Mouse (Mus musculus): ENCODE results near the gene Ppm1m. TPM values are rescaled to one million over a fixed set of nuclear protein-coding genes. Genes with fewer than 3 reads are reported as not detected.
A peak's percentile ranks its signal among the peaks of the same experiment; 100 is the strongest.

The Ppm1m gene
- polyA plus RNA-seq, 1 experiment from 2014 or later, result 21.7 TPM

- Histone ChIP-seq H3K27me3 (ENCODE audit: control insufficient read depth, insufficient read depth, low read length) (no peaks in the 10 kb centered on the region), H3K36me3 (ENCODE audit: control insufficient read depth, insufficient read depth, low read length) (no peaks in the 10 kb centered on the region), H3K4me3 (ENCODE audit: low read depth, low read length) (peak within 1 kb of the TSS; percentile 65), H3K9me3 (ENCODE audit: control insufficient read depth, low read length) (no peaks in the 10 kb centered on the region), H3K27ac (ENCODE audit: low read depth, low read length) (peak within 1 kb of the TSS; percentile 39; the same call in 1 of the 2 replicates), H3K4me1 (replicated peaks; ENCODE audit: control insufficient read depth, insufficient read depth, low read length) (peaks cover 4% of the 10 kb centered on the region), H3K9ac (ENCODE audit: low read depth, low read length) (peak within 1 kb of the TSS; percentile 80), H3K4me2 (replicated peaks; ENCODE audit: low read depth, low read length) (peak within 1 kb of the TSS; percentile 73)
- ATAC-seq (ENCODE audit: low FRiP score) (peak; percentile 84), DNase-seq (ENCODE audit: low spot score) (peak; percentile 93)
- WGBS, result 2% methylated on average over 52 of the region's 61 CpGs
Measured at GRCm38 (mm10) chr9:106202819-106203636, 3.5 kb upstream of the Ppm1m start, which contains the start of gene Twf2. TSS of gene Twf2 (plus strand) at chr9:106203108.

DNA sequence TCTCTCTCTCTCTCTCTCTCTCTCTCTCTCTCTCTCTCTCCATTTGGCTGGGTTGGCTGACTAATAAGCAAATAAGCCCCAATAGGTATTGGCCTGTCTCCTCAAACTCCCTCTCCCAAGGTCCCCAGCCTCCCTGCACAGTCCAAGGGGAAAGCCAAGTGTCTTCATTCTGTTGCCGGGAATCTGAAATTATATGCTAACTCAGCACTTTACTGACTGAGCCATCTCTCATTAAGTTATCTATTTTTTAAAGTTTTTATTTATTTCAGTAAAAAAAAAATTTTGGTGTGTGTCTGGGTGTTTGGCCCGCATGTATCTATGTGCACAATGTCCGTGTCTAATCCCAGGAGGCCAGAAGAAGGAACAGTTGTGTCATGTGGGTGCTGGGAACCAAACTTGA, 2.3 kb upstream of the Ppm1m start:
- DNase-seq (ENCODE audit: low spot score), result no peak
- ATAC-seq (ENCODE audit: low FRiP score), result no peak
- Histone ChIP-seq H3K27ac (ENCODE audit: low read depth, low read length) (no peak overlapping the region), H3K9me3 (ENCODE audit: control insufficient read depth, low read length) (no peaks in the 10 kb centered on the region), H3K9ac (ENCODE audit: low read depth, low read length) (no peak overlapping the region), H3K36me3 (ENCODE audit: control insufficient read depth, insufficient read depth, low read length) (no peaks in the 10 kb centered on the region), H3K4me1 (replicated peaks; ENCODE audit: control insufficient read depth, insufficient read depth, low read length) (peaks cover 4% of the 10 kb centered on the region), H3K4me2 (replicated peaks; ENCODE audit: low read depth, low read length) (peak overlapping the region; percentile 73), H3K27me3 (ENCODE audit: control insufficient read depth, insufficient read depth, low read length) (no peaks in the 10 kb centered on the region), H3K4me3 (ENCODE audit: low read depth, low read length) (no peak overlapping the region)
- WGBS, result 87% methylated on average over 3 of the region's 3 CpGs

- Histone ChIP-seq H3K9me3 (ENCODE audit: control insufficient read depth, low read length) (no peaks in the 10 kb centered on the region), H3K27me3 (ENCODE audit: control insufficient read depth, insufficient read depth, low read length) (no peaks in the 10 kb centered on the region), H3K36me3 (ENCODE audit: control insufficient read depth, insufficient read depth, low read length) (no peaks in the 10 kb centered on the region), H3K4me3 (ENCODE audit: low read depth, low read length) (peak overlapping the region; percentile 56), H3K4me1 (replicated peaks; ENCODE audit: control insufficient read depth, insufficient read depth, low read length) (peaks cover 4% of the 10 kb centered on the region), H3K4me2 (replicated peaks; ENCODE audit: low read depth, low read length) (peak overlapping the region; percentile 51), H3K27ac (ENCODE audit: low read depth, low read length) (no peak overlapping the region), H3K9ac (ENCODE audit: low read depth, low read length) (peak overlapping the region; percentile 74)
- DNase-seq (ENCODE audit: low spot score), result peak; percentile 81
- ATAC-seq (ENCODE audit: low FRiP score), result peak; percentile 67
- WGBS, result under 1% methylated on average over 36 of the region's 51 CpGs
Measured at GRCm38 (mm10) chr9:106198962-106199458, 536 bp downstream of the Ppm1m start.

GRCm38 (mm10) chr9:106197732-106198131, 1.8 kb downstream of the Ppm1m start:
- H3K9me3 ChIP-seq (ENCODE audit: control insufficient read depth, low read length), result no peaks in the 10 kb centered on the region
- WGBS, result 92% methylated on average over 9 of the region's 9 CpGs
- H3K9ac ChIP-seq (ENCODE audit: low read depth, low read length), result no peak overlapping the region
- no peaks in the 10 kb centered on the region for H3K27me3 ChIP-seq (ENCODE audit: control insufficient read depth, insufficient read depth, low read length)
- no peak overlapping the region for H3K4me2 ChIP-seq (replicated peaks; ENCODE audit: low read depth, low read length)
- H3K4me3 ChIP-seq (ENCODE audit: low read depth, low read length), result no peak overlapping the region
- no peaks in the 10 kb centered on the region; the same call in none of the 2 replicates for H3K4me1 ChIP-seq (replicated peaks; ENCODE audit: control insufficient read depth, insufficient read depth, low read length)
- 0 out of 2 replicates have a peak, but pooled peaks cover 3% of the 10 kb centered on the region for H3K36me3 ChIP-seq (ENCODE audit: control insufficient read depth, insufficient read depth, low read length)
- H3K27ac ChIP-seq (ENCODE audit: low read depth, low read length), result no peak overlapping the region
- ATAC-seq (ENCODE audit: low FRiP score), result no peak
- DNase-seq (ENCODE audit: low spot score), result no peak

DNA sequence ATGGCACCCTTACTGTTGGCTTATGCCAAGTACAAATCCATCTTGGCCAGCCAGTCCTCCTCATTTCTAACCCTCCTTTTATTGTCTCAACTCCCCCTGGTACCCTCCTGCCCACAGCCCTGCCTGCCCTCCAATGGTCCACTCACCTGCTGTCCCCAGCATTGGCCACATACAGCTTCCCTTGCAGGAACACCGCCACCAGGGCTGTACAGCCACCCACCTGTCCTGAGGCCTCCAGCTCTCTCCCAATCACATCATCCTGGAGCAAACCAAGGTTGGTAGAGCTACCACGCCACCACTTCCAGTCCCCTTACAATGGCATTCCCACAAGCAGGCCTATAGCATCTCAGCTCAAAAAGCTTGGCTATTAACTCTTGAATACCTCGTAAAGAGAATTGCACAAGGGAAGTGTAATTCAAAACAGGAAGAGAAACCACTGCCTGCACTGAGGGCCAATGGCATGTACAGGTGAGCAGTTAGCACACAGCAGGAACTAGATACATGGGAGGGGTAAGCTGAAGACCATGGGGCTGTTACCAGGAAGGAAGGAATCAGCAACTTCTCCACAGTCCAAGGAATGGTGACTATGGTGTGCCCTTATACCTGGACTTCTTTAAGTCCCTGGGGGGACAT, 2.3 kb downstream of the Ppm1m start:
- H3K36me3 ChIP-seq (ENCODE audit: control insufficient read depth, insufficient read depth, low read length), result 0 out of 2 replicates have a peak, but pooled peaks cover 3% of the 10 kb centered on the region
- DNase-seq (ENCODE audit: low spot score) (no peak), ATAC-seq (ENCODE audit: low FRiP score) (no peak)
- 92% methylated on average over 3 of the region's 3 CpGs for WGBS
- no peak overlapping the region for H3K4me3 ChIP-seq (ENCODE audit: low read depth, low read length)
- no peaks in the 10 kb centered on the region for H3K9me3 ChIP-seq (ENCODE audit: control insufficient read depth, low read length)
- H3K27me3 ChIP-seq (ENCODE audit: control insufficient read depth, insufficient read depth, low read length), result no peaks in the 10 kb centered on the region
- H3K4me1 ChIP-seq (replicated peaks; ENCODE audit: control insufficient read depth, insufficient read depth, low read length), result no peaks in the 10 kb centered on the region; the same call in none of the 2 replicates
- no peak overlapping the region for H3K27ac ChIP-seq (ENCODE audit: low read depth, low read length)
- H3K9ac ChIP-seq (ENCODE audit: low read depth, low read length), result no peak overlapping the region
- H3K4me2 ChIP-seq (replicated peaks; ENCODE audit: low read depth, low read length), result no peak overlapping the region

- no peak overlapping the region for H3K9ac ChIP-seq (ENCODE audit: low read depth, low read length)
Measured at GRCm38 (mm10) chr9:106195693-106196092, 3.9 kb downstream of the Ppm1m start.

GRCm38 (mm10) chr9:106193930-106194807, 5.4 kb downstream of the Ppm1m start:
- Histone ChIP-seq H3K4me2 (replicated peaks; ENCODE audit: low read depth, low read length) (no peak overlapping the region), H3K27me3 (ENCODE audit: control insufficient read depth, insufficient read depth, low read length) (no peaks in the 10 kb centered on the region), H3K9ac (ENCODE audit: low read depth, low read length) (no peak overlapping the region), H3K4me1 (replicated peaks; ENCODE audit: control insufficient read depth, insufficient read depth, low read length) (no peaks in the 10 kb centered on the region; the same call in 1 of the 2 replicates), H3K36me3 (ENCODE audit: control insufficient read depth, insufficient read depth, low read length) (peaks cover 7% of the 10 kb centered on the region; the same call in 1 of the 2 replicates), H3K4me3 (ENCODE audit: low read depth, low read length) (no peak overlapping the region), H3K27ac (ENCODE audit: low read depth, low read length) (no peak overlapping the region), H3K9me3 (ENCODE audit: control insufficient read depth, low read length) (no peaks in the 10 kb centered on the region)
- ATAC-seq (ENCODE audit: low FRiP score), result no peak
- DNase-seq (ENCODE audit: low spot score), result no peak
- WGBS, result 93% methylated on average over 8 of the region's 8 CpGs

More at GRCm38 (mm10) chr9:106195693-106196092, 3.9 kb downstream of the Ppm1m start:
- no peak for DNase-seq (ENCODE audit: low spot score)
- Histone ChIP-seq H3K36me3 (ENCODE audit: control insufficient read depth, insufficient read depth, low read length) (0 out of 2 replicates have a peak, but pooled peaks cover 3% of the 10 kb centered on the region), H3K27me3 (ENCODE audit: control insufficient read depth, insufficient read depth, low read length) (no peaks in the 10 kb centered on the region), H3K4me1 (replicated peaks; ENCODE audit: control insufficient read depth, insufficient read depth, low read length) (no peaks in the 10 kb centered on the region; the same call in 1 of the 2 replicates), H3K4me2 (replicated peaks; ENCODE audit: low read depth, low read length) (no peak overlapping the region), H3K27ac (ENCODE audit: low read depth, low read length) (no peak overlapping the region), H3K9me3 (ENCODE audit: control insufficient read depth, low read length) (no peaks in the 10 kb centered on the region), H3K4me3 (ENCODE audit: low read depth, low read length) (no peak overlapping the region)
- ATAC-seq (ENCODE audit: low FRiP score), result no peak
- WGBS, result 83% methylated on average over 8 of the region's 8 CpGs

DNA sequence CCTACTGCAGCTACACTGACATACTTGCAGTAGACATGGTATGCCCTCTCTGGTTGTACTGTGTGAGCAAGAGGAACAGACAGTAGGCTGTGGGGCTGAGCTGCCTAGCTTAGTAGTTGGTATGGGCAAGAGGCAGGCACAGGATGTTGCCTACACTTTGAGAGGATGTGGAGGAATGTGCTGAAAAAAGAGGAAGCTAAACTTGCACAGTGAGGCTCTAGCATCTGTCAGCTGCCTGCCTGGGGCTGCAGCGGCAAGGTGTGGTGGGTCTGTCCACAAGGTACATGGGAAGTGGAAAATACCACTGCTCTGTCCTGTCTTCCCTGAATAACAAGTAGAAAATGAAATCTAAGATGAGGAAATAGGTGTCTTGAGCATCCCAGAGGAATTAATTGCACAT, 6.5 kb downstream of the Ppm1m start:
- Histone ChIP-seq H3K36me3 (ENCODE audit: control insufficient read depth, insufficient read depth, low read length) (peaks cover 15% of the 10 kb centered on the region; the same call in 1 of the 2 replicates), H3K9me3 (ENCODE audit: control insufficient read depth, low read length) (no peaks in the 10 kb centered on the region), H3K4me2 (replicated peaks; ENCODE audit: low read depth, low read length) (no peak overlapping the region), H3K27me3 (ENCODE audit: control insufficient read depth, insufficient read depth, low read length) (no peaks in the 10 kb centered on the region), H3K27ac (ENCODE audit: low read depth, low read length) (no peak overlapping the region), H3K9ac (ENCODE audit: low read depth, low read length) (no peak overlapping the region), H3K4me1 (replicated peaks; ENCODE audit: control insufficient read depth, insufficient read depth, low read length) (no peaks in the 10 kb centered on the region), H3K4me3 (ENCODE audit: low read depth, low read length) (no peak overlapping the region)
- DNase-seq (ENCODE audit: low spot score) (no peak), ATAC-seq (ENCODE audit: low FRiP score) (no peak)
- WGBS, result 89% methylated on average over 1 of the region's 1 CpGs

Measured in hindbrain, embryonic 11.5 days (tissue).